Mouse (Mus musculus) limb, embryonic 11.5 days (tissue): ENCODE data around the gene Mterf2. TPM values are rescaled to one million over a fixed set of nuclear protein-coding genes. Genes with fewer than 3 reads are reported as not detected.

Experiments
- ATAC-seq: fragments of 200-750 bp; cut with Nextera tagmentation; 2 replicates; pipeline ENCODE4 v1.8.0; 2017; ENCODE audit warnings: low read depth; ENCODE audit not compliant: insufficient number of reproducible peaks, low FRiP score, low TSS enrichment
- DNase-seq: peaks from one replicate; pipeline ENCODE4 v3.0.0-alpha.2; 2015; ENCODE audit warnings: low spot score
- H3K27ac ChIP-seq: fragments of 300-500 bp; sonication (generic); replicated peaks from 2 replicates; pipeline ENCODE4 v1.5.1; 2014; ENCODE audit warnings: low read depth, mild to moderate bottlenecking, low read length
- H3K27me3 ChIP-seq: fragments of 300-500 bp; sonication (generic); 2 replicates; pipeline ENCODE4 v1.6.1; 2014; ENCODE audit warnings: mild to moderate bottlenecking, low read length, mixed read lengths; ENCODE audit not compliant: control insufficient read depth, insufficient read depth
- H3K36me3 ChIP-seq: fragments of 300-500 bp; sonication (generic); 2 replicates; pipeline ENCODE4 v1.6.1; 2014; ENCODE audit warnings: mild to moderate bottlenecking, low read length, moderate library complexity, mixed read lengths; ENCODE audit not compliant: control insufficient read depth, insufficient read depth
- H3K4me1 ChIP-seq: fragments of 300-500 bp; sonication (generic); 2 replicates; pipeline ENCODE4 v1.6.1; 2014; ENCODE audit warnings: low read length, mixed read lengths; ENCODE audit not compliant: control insufficient read depth, insufficient read depth
- H3K4me2 ChIP-seq: fragments of 300-500 bp; sonication (generic); 2 replicates; pipeline ENCODE4 v1.6.1; 2014; ENCODE audit warnings: low read depth, mild to moderate bottlenecking, moderate library complexity; ENCODE audit not compliant: severe bottlenecking
- H3K4me3 ChIP-seq: fragments of 300-500 bp; sonication (generic); 2 replicates; pipeline ENCODE4 v1.5.1; 2014; ENCODE audit warnings: low read depth, low read length
- H3K9ac ChIP-seq: fragments of 300-500 bp; sonication (generic); 2 replicates; pipeline ENCODE4 v1.6.1; 2014; ENCODE audit warnings: mild to moderate bottlenecking, low read length
- H3K9me3 ChIP-seq: fragments of 300-500 bp; sonication (generic); 2 replicates; pipeline ENCODE4 v1.6.1; 2016; ENCODE audit warnings: low read length; ENCODE audit not compliant: control insufficient read depth
- whole genome bisulfite sequencing: fragments of 180-500 bp; shearing (Covaris S2); extraction: QIAGEN DNeasy Blood & Tissue Kit; methylation state at CpG from one replicate; pipeline ENCODE4 v1.1.7; 2014; 5-methylcytosine and 5-hydroxymethylcytosine counted together
- polyA plus RNA-seq: library from polyadenylated mRNA; unstranded; fragments of >200 nt; fragmentation: Nextera tagmentation; extraction: Ambion mirVana; gene quantifications from 2 replicates; pipeline ENCODE4 v1.2.1, GENCODE M21; 2014

Gene Mterf2
- polyA plus RNA-seq, 1 experiment from 2014 or later = 24.4 TPM

- H3K36me3 ChIP-seq = no peaks in the 10 kb centered on the region
- peak within 1 kb of the TSS; percentile 79 for H3K4me2 ChIP-seq
- ATAC-seq = peak; percentile 96
- H3K9me3 ChIP-seq = no peaks in the 10 kb centered on the region
- H3K27ac ChIP-seq = peak within 1 kb of the TSS; percentile 65
- peak within 1 kb of the TSS; percentile 94 for H3K9ac ChIP-seq
- peak within 1 kb of the TSS; percentile 86 for H3K4me3 ChIP-seq
- no peaks in the 10 kb centered on the region for H3K4me1 ChIP-seq
- under 1% methylated on average over 65 of the region's 96 CpGs for WGBS
- peak; percentile 95 for DNase-seq
- H3K27me3 ChIP-seq = no peaks in the 10 kb centered on the region
Observed at GRCm38 (mm10) chr10:85102247-85103084, 25.4 kb downstream of the Mterf2 start, which contains the start of the genes Fhl4 and Tmem263. Gene Fhl4, minus strand, starts transcription at chr10:85102495. Gene Tmem263, plus strand, starts transcription at chr10:85102627.

- H3K4me2 ChIP-seq = peak overlapping the region; percentile 54
- peak overlapping the region; percentile 94 for H3K9ac ChIP-seq
- H3K9me3 ChIP-seq = no peaks in the 10 kb centered on the region
- H3K27ac ChIP-seq = peak overlapping the region; percentile 65
- peak; percentile 14; the same call in 1 of the 2 replicates for ATAC-seq
- WGBS = 1% methylated on average over 10 of the region's 10 CpGs
- no peaks in the 10 kb centered on the region for H3K4me1 ChIP-seq
- no peaks in the 10 kb centered on the region for H3K27me3 ChIP-seq
- H3K4me3 ChIP-seq = peak overlapping the region; percentile 86
- H3K36me3 ChIP-seq = no peaks in the 10 kb centered on the region
- no peak for DNase-seq
Observed at GRCm38 (mm10) chr10:85101841-85102240, 26.0 kb downstream of the Mterf2 start.

- H3K9ac ChIP-seq = no peak overlapping the region
- no peak overlapping the region for H3K27ac ChIP-seq
- ATAC-seq = no peak
- no peaks in the 10 kb centered on the region for H3K36me3 ChIP-seq
- 62% methylated on average over 4 of the region's 4 CpGs for WGBS
- DNase-seq = no peak
- H3K9me3 ChIP-seq = no peaks in the 10 kb centered on the region
- H3K4me3 ChIP-seq = no peak overlapping the region
- no peak overlapping the region for H3K4me2 ChIP-seq
- no peaks in the 10 kb centered on the region for H3K4me1 ChIP-seq
- H3K27me3 ChIP-seq = no peaks in the 10 kb centered on the region
Observed at GRCm38 (mm10) chr10:85071605-85072152, 56.1 kb downstream of the Mterf2 start.

Other genes with a start within 250 kb of the Mterf2 start
- gene Ric8b, start 210.4 kb downstream of the Mterf2 start, polyA plus RNA-seq = 26.0 and 28.2 TPM in 2 replicates
- gene Fhl4, start 25.5 kb downstream of the Mterf2 start, polyA plus RNA-seq = 1.1 and 1.5 TPM in 2 replicates
- 81.7 and 90.6 TPM in 2 replicates for gene Tmem263, start 25.4 kb downstream of the Mterf2 start, polyA plus RNA-seq
- 37.4 and 38.5 TPM in 2 replicates for gene Cry1, start 57.0 kb upstream of the Mterf2 start, polyA plus RNA-seq